Mouse (Mus musculus) frontal cortex, postnatal 10 days (tissue): ENCODE results near the gene Cirbp.

Experiments used
- DNase-seq, 2 experiments: peaks; one replicate each; pipeline ENCODE4 v3.0.0; 2022; ENCODE audit warnings: low spot score in 2 of 2, mixed read lengths in 1 of 2

The Cirbp gene

GRCm38 (mm10) chr10:80150226-80151210 is 15.3 kb upstream of the Cirbp start:
- DNase-seq: peak in 1 of 2 experiments; percentile 71

- no peak for DNase-seq
These were observed 14.4 kb upstream of the Cirbp start for GRCm38 (mm10) chr10:80151211-80152034.

- no peak for DNase-seq
These were observed 13.5 kb upstream of the Cirbp start for GRCm38 (mm10) chr10:80152071-80152872.

DNA sequence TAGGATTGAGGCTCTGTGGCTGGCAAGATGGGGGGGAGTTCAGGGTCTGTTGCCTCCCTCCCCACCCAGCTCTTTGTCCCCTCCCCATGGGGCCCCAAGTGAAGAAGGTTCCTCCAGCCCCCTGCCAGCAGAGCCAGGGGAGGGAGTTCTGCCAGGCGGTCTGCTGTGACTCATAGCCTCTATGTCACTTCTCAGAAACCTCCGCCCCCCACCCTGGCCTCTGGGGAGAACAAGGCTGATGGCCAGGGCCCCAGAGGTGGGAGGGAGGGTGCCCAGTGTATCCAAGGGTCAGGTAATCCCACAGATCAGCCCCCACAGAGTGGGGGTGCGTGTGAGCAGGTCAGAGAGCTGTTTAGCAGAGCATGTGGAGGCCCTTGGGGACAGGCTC is 12.9 kb upstream of the Cirbp start:
- DNase-seq: no peak

- DNase-seq: no peak
These were observed 12.1 kb upstream of the Cirbp start for GRCm38 (mm10) chr10:80153713-80154112.

DNA sequence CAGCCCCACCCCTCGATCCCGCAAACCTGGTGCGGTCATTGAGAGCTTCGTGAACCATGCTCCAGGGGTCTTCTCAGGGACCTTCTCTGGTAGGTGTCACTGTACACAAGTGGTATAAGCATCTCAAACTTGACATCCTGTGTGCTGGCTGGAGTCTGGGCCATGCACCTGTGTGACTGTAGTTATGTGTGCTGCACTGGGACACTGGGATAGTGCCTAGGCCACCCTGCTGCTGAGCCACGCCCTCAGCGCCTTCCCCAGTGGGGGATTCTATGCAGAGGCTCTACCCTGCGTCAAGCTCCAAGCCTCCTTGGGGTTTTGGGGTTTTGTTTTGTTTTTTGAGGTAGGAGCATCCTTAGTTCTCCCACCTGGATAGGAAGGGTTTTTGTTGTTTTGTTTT is 11.4 kb upstream of the Cirbp start:
- DNase-seq: no peak

GRCm38 (mm10) chr10:80155277-80155676 is 10.5 kb upstream of the Cirbp start:
- DNase-seq: no peak

DNA sequence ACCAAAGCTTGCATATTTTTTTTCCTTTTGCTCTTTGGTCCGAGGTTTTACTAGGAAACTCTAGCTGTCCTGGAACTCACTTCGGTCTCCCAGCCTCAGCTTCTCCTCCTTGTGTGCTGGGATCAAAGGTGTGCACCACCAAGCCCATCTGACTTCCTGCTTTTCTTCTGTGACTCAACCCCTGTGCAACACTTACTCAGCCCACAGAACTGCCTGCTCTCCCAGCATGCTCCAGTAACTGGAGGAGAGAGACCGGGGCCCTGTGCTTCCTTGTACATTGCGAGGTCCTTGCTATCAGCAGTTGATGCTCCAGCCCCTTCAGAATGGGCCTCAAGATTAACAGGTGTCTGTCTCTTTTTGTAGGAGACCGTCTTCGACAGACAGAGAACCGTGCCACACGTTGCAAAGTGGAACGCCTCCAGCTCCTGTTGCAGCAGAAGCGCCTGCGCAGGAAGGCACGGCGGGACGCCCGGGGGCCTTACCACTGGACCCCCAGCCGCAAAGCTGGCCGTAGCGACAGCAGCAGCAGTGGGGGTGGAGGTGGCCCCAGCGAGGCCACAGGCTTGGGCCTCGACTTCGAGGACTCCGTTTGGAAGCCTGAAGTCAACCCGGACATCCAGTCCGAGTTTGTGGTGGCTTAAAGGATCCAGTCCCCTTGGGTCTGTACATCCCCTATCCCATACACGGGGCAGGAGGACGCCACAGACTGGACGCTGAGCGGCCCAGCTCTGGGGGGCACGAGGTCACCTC is 9.6 kb upstream of the Cirbp start:
- DNase-seq: no peak

- peak in 1 of 2 experiments; percentile 43 for DNase-seq
These were observed 9.1 kb upstream of the Cirbp start for GRCm38 (mm10) chr10:80156752-80157053.

DNA sequence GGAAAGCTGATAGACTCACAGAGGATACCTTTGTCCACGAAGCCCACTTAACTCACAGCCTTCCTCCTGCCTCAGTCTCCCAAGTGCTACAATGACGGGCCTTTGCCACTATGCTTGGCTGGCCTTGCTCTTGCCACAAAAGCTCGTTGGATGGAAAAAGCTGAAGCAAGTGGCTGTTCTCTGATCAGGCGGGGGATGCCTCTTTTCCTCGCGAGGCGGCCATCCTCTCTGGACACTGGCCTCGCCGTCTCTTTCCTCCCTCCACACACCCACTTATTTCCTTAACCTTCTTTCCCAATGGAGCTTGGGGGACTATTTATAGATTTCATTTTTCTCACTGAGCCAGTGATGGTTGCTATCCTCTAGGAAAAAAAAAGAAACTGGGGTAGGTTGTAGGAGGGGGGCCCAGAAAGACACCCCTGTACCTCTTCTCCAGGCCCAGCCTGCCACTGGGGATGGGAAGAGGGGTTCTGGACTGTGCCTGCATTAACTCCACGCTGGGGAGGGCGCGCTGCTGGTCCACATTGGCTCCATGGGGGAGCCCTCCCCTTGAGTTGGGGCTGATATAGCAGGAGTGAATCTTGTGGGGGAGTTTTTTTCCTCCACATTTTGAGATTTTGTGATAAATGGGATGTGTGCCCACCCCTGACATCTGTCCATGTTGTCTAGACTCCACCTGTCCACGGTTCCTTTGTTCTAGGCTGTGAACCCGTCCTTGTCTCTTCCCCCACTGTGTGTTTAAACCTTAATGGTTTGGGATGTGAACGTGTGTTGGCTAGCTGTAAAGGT is 8.4 kb upstream of the Cirbp start:
- peak in 1 of 2 experiments; percentile 29 for DNase-seq

DNA sequence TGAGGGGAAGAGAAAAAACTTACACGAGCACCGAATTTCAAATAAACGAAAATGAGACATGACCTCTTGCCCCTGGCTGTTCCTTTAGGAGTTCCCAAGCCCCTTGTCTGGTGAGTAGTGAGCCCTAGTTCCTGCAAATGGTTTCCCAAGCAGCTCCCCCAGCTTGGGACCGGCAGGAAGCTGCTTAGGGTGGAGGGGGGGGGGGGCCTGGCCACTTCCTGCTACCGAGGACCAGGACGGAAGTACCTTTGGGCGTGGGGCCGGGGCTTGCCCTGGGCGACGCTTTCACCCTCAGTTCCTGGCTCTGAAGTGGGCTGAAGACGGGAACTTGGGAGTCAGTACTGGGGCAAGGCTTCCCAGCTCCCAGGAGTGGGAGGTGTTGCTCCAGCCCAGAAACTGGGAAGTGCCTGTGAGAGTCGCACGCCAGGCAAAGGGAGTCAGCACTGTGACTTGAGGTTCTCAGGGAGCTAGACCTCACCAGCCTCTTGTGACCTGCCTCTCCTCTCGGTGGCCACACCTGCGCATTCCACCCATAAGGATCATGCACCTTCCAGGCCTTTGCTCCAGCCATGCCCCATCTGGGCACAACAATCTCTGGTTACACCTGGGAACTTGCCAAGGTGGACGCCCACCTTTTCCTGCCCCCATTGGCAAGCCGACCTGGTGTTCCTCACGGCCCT is 7.3 kb upstream of the Cirbp start:
- DNase-seq: no peak

DNA sequence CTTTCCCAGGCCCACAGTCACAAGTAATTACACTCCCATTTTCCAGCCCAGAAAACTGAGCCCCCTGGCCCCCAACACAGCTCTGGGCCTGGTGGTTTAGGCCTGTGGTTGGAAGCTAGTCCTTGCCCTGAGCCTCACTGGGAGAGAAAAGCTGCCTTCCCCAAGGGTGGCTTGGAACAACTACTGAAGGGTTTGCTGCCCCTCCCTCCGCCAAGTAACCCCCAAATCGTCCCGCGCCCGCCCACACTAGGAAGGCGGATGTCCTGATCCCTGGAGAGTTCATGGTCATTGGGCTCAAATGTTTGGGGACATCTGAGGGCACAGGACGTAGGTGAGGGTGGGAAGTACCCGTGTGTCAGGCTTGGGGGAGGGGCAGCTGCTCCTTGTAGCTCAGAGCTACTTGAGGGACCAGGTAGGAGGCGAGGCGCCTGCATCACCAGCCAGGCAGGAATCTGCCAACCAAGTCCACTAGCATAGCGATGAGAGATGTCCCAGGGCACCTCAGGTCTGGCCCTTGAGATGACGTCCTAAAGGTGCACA is 6.7 kb upstream of the Cirbp start:
- peak in 1 of 2 experiments; percentile 70 for DNase-seq

GRCm38 (mm10) chr10:80159561-80160454 is 6.0 kb upstream of the Cirbp start:
- peak; percentile 99 to 100 for DNase-seq

- DNase-seq: peak in 1 of 2 experiments; percentile 69
These were observed 5.1 kb upstream of the Cirbp start for GRCm38 (mm10) chr10:80160455-80161371.

DNA sequence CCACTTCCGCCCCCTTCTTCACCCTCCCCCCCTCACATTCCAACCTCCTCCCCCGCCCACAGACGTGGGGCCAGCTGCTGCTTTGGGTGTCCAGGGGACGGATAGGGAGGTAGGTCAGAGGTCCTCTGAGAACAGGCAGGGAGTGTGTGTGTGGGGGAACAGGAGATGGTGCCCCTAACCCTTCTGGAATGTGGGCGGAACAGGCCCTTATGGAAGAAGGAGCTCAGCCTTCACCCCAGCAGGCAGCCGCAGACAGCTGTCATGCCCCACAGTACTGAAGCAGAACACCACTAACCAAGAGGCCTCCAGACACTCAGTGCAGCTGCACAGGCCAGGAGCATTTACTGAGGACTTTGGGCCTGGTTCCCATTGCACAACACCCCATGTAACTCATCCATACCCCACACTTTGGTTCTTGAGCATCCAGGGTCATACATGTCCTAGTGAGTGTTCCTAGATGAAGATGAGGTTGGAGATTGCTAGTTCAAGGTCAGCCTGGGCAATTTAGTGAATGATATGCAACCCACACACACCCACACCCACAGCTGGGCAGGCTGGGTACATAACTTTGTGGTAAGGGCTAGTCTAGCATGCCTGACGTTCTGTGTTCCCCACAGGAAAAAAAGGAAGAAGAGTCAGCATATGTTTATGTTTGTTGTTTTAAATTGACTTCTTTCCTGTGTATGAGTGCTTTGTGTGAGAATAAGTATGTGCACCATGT is 4.1 kb upstream of the Cirbp start:
- no peak for DNase-seq

DNA sequence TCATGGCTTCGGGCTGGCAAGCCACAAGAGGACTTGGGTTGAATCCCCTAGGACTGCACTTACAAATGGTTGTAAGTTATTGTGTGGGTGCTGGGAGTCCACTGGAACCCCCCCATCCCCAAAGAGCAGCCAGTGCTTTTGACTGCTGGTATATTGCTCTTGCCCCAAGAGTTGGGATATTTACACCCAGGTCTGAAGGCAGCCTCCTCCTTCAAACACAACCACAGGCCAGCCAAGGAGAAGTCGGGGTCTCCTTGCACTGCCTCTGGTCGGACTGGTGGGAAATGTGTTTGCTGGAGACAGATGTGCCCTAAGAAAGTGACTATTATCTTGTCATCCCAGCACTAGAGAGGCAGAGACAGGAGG is 3.6 kb upstream of the Cirbp start:
- no peak for DNase-seq
